Mouse (Mus musculus) adrenal gland, postnatal 36 days (tissue): Measurements from ENCODE around the gene Tdrd3. TPM values are rescaled to one million over a fixed set of nuclear protein-coding genes. Genes with fewer than 3 reads are reported as not detected.

Experiments
- DNase-seq, 2 experiments: peaks; one replicate each; pipeline ENCODE4 v3.0.0; 2021; ENCODE audit warnings: mixed read lengths in 1 of 2
- total RNA-seq, 2 experiments: library from RNA; stranded (reverse); gene quantifications; 2 replicates each; pipeline ENCODE4 v1.2.3; 2021

Gene Tdrd3
- total RNA-seq, 2 experiments from 2014 or later: 29.6 to 40.9 TPM

- peak; percentile 57 to 74 for DNase-seq
Observed at GRCm38 (mm10) chr14:87451645-87452443, 35.4 kb downstream of the Tdrd3 start.

- no peak for DNase-seq
Observed at GRCm38 (mm10) chr14:87455630-87456175, 39.3 kb downstream of the Tdrd3 start.

- no peak for DNase-seq
Observed at GRCm38 (mm10) chr14:87459777-87460176, 43.3 kb downstream of the Tdrd3 start.

GRCm38 (mm10) chr14:87461543-87461942, 45.1 kb downstream of the Tdrd3 start:
- DNase-seq: no peak

- peak; percentile 79 to 81 for DNase-seq
Observed at GRCm38 (mm10) chr14:87463963-87464654, 47.7 kb downstream of the Tdrd3 start.

GRCm38 (mm10) chr14:87464655-87465054, 48.2 kb downstream of the Tdrd3 start:
- DNase-seq: no peak

GRCm38 (mm10) chr14:87467586-87467985, 51.1 kb downstream of the Tdrd3 start:
- no peak for DNase-seq

GRCm38 (mm10) chr14:87471521-87471920, 55.1 kb downstream of the Tdrd3 start:
- no peak for DNase-seq

GRCm38 (mm10) chr14:87472782-87473181, 56.3 kb downstream of the Tdrd3 start:
- DNase-seq: no peak

- DNase-seq: no peak
Observed at GRCm38 (mm10) chr14:87475721-87476359, 59.4 kb downstream of the Tdrd3 start.

- DNase-seq: peak; percentile 18 to 19
Observed at GRCm38 (mm10) chr14:87478339-87478951, 62.0 kb downstream of the Tdrd3 start.

GRCm38 (mm10) chr14:87485888-87486287, 69.4 kb downstream of the Tdrd3 start:
- no peak for DNase-seq

- DNase-seq: no peak
Observed at GRCm38 (mm10) chr14:87497955-87498594, 81.6 kb downstream of the Tdrd3 start.

GRCm38 (mm10) chr14:87505924-87506323, 89.5 kb downstream of the Tdrd3 start:
- DNase-seq: no peak

- DNase-seq: no peak
Observed at GRCm38 (mm10) chr14:87515281-87515680, 98.8 kb downstream of the Tdrd3 start.

GRCm38 (mm10) chr14:87517381-87517780, 100.9 kb downstream of the Tdrd3 start:
- DNase-seq: no peak

GRCm38 (mm10) chr14:87531847-87532246, 115.4 kb downstream of the Tdrd3 start:
- DNase-seq: no peak

GRCm38 (mm10) chr14:87537127-87537819, 120.8 kb downstream of the Tdrd3 start:
- DNase-seq: no peak

- no peak for DNase-seq
Observed at GRCm38 (mm10) chr14:87549986-87550385, 133.5 kb downstream of the Tdrd3 start.

- peak; percentile 13 to 24 for DNase-seq
Observed at GRCm38 (mm10) chr14:87552211-87552610, 135.8 kb downstream of the Tdrd3 start.

- peak; percentile 13 to 25 for DNase-seq
Observed at GRCm38 (mm10) chr14:87563841-87564240, 147.4 kb downstream of the Tdrd3 start.
